Mouse (Mus musculus): ENCODE results near the gene Rhox9. TPM values are rescaled to one million over a fixed set of nuclear protein-coding genes. Genes with fewer than 3 reads are reported as not detected.

Gene Rhox9
- not detected in 2 replicates for polyA plus RNA-seq (2015; fragmentation: Nextera tagmentation; extraction: Ambion mirVana)

GRCm38 (mm10) chrX:37901670-37902069 is at the start of gene Rhox9:
Gene Rhox9 (minus strand): TSS chrX:37901770.

DNA sequence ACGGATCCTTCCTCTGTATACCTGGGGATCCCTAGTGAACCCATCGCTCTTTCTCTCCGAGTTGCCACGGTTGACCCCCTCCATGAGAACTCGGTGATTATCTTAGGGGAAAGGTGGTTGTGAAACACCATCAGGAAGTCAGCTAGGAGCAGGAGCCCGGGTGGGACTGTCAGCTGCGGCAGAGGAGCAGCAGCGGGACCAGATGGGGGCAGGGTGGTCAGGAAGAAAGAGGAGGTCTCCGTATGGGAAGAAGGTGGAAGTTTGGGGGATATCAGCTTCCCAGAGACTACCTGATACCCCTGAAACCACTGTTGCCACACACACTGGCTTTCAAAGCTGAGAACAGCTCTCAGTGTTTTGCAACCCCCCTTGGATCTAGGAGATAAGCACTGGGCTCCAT is 4.4 kb downstream of the Rhox9 start, which contains the start of gene Rhox7b:
Gene Rhox7b (minus strand): TSS at position 101 of the 400 bp plus-strand sequence.

GRCm38 (mm10) chrX:37878844-37879243 is 22.7 kb downstream of the Rhox9 start, which contains the start of gene Rhox8:
Gene Rhox8 (minus strand): TSS chrX:37878944.

Other genes starting within 250 kb of the Rhox9 start
- not detected in 2 replicates for gene Rhox3h, start 233.0 kb downstream of the Rhox9 start, polyA plus RNA-seq (2015; fragmentation: Nextera tagmentation; extraction: Ambion mirVana)
- gene Rhox2h, start 228.5 kb downstream of the Rhox9 start, polyA plus RNA-seq (2015; fragmentation: Nextera tagmentation; extraction: Ambion mirVana), result not detected in 2 replicates
- 0.20 and 0.65 TPM in 2 replicates for gene Rhox5, start 96.9 kb downstream of the Rhox9 start, polyA plus RNA-seq (2015; fragmentation: Nextera tagmentation; extraction: Ambion mirVana)
- not detected in 2 replicates for gene Rhox6, start 74.9 kb downstream of the Rhox9 start, polyA plus RNA-seq (2015; fragmentation: Nextera tagmentation; extraction: Ambion mirVana)
- gene Rhox7a, start 70.1 kb downstream of the Rhox9 start, polyA plus RNA-seq (2015; fragmentation: Nextera tagmentation; extraction: Ambion mirVana), result not detected in 2 replicates
- gene Rhox8, start 22.8 kb downstream of the Rhox9 start, polyA plus RNA-seq (2015; fragmentation: Nextera tagmentation; extraction: Ambion mirVana), result 0.10 and 0.35 TPM in 2 replicates
- gene Rhox7b, start 4.5 kb downstream of the Rhox9 start, polyA plus RNA-seq (2015; fragmentation: Nextera tagmentation; extraction: Ambion mirVana), result not detected in 2 replicates
- not detected in 2 replicates for gene Btg1-ps1, start 117.0 kb upstream of the Rhox9 start, polyA plus RNA-seq (2015; fragmentation: Nextera tagmentation; extraction: Ambion mirVana)
- gene Btg1-ps2, start 141.3 kb upstream of the Rhox9 start, polyA plus RNA-seq (2015; fragmentation: Nextera tagmentation; extraction: Ambion mirVana), result not detected in 2 replicates
- not detected in 2 replicates for gene Rhox10, start 164.7 kb upstream of the Rhox9 start, polyA plus RNA-seq (2015; fragmentation: Nextera tagmentation; extraction: Ambion mirVana)
- not detected in 2 replicates for gene Rhox11, start 183.4 kb upstream of the Rhox9 start, polyA plus RNA-seq (2015; fragmentation: Nextera tagmentation; extraction: Ambion mirVana)
- not detected in 2 replicates for gene Rhox12, start 209.1 kb upstream of the Rhox9 start, polyA plus RNA-seq (2015; fragmentation: Nextera tagmentation; extraction: Ambion mirVana)
- not detected in 2 replicates for gene Rhox13, start 219.4 kb upstream of the Rhox9 start, polyA plus RNA-seq (2015; fragmentation: Nextera tagmentation; extraction: Ambion mirVana)